Mouse (Mus musculus) heart, embryonic 16.5 days (tissue): ENCODE measurements around the gene Coro2a. TPM values are rescaled to one million over a fixed set of nuclear protein-coding genes. Genes with fewer than 3 reads are reported as not detected.
A peak's percentile ranks its signal among the peaks of the same experiment; 100 is the strongest.

Experiments
- ATAC-seq: fragments of 200-750 bp; cut with Nextera tagmentation; replicated peaks from 2 replicates; pipeline ENCODE4 v1.8.0; 2017; ENCODE audit warnings: moderate number of reproducible peaks; ENCODE audit not compliant: insufficient read depth, low FRiP score; ENCODE audit errors: extremely low read depth
- H3K27ac ChIP-seq: fragments of 300-500 bp; sonication (generic); 2 replicates; pipeline ENCODE4 v1.5.1; 2014; ENCODE audit warnings: mild to moderate bottlenecking, low read length, control low read depth, moderate library complexity
- H3K27me3 ChIP-seq: fragments of 300-500 bp; sonication (generic); 2 replicates; pipeline ENCODE4 v1.6.1; 2014; ENCODE audit warnings: low read length, mixed read lengths; ENCODE audit not compliant: control insufficient read depth, insufficient read depth
- H3K36me3 ChIP-seq: fragments of 300-500 bp; sonication (generic); 2 replicates; pipeline ENCODE4 v1.6.1; 2014; ENCODE audit not compliant: control insufficient read depth, insufficient read depth
- H3K4me1 ChIP-seq: fragments of 300-500 bp; sonication (generic); 2 replicates; pipeline ENCODE4 v1.6.1; 2014; ENCODE audit warnings: low read length, mixed read lengths; ENCODE audit not compliant: control insufficient read depth, insufficient read depth
- H3K4me2 ChIP-seq: fragments of 300-500 bp; sonication (generic); 2 replicates; pipeline ENCODE4 v1.6.1; 2014; ENCODE audit warnings: low read depth, mild to moderate bottlenecking, control low read depth, low read length
- H3K4me3 ChIP-seq: fragments of 300-500 bp; sonication (generic); 2 replicates; pipeline ENCODE4 v1.5.1; 2014; ENCODE audit warnings: mild to moderate bottlenecking, control low read depth, low read length
- H3K9ac ChIP-seq: fragments of 300-500 bp; sonication (generic); 2 replicates; pipeline ENCODE4 v1.6.1; 2014; ENCODE audit warnings: low read length, control low read depth
- H3K9me3 ChIP-seq: fragments of 300-500 bp; sonication (generic); replicated peaks from 2 replicates; pipeline ENCODE4 v1.6.1; 2016; ENCODE audit warnings: low read length; ENCODE audit not compliant: control insufficient read depth
- WGBS: fragments of 180-500 bp; shearing (Covaris S2); extraction: QIAGEN DNeasy Blood & Tissue Kit; methylation state at CpG from one replicate; pipeline ENCODE4 v1.1.7; 2014; 5-methylcytosine and 5-hydroxymethylcytosine counted together
- polyA plus RNA-seq: library from polyadenylated mRNA; unstranded; fragments of >200 nt; fragmentation: Nextera tagmentation; extraction: Ambion mirVana; gene quantifications from 2 replicates; pipeline ENCODE4 v1.2.1, GENCODE M21; 2015

The Coro2a gene
- polyA plus RNA-seq, 1 experiment from 2014 or later = 7.1 TPM

DNA sequence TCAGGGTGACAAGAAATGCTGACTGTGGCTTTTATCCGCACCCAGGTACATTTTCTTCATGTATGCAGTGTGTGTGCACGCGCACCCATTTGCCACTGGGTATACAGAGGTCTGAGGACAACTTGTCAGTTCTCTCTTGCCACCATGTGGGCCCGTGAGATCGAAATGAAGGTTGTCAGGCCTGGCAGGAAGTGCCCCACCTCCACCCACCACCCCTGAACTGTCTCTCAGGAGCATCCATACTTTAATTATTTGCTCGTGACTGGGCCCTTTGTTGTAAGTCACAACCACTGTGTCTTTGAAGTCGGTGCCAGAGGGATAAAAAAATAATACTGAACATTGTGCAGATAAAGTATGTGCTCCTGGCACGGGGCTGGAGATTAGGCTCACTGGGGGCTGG lies 51.6 kb downstream of the Coro2a start:
- no peak overlapping the region for H3K27ac ChIP-seq
- H3K9me3 ChIP-seq = 0 out of 2 replicates have a peak, but pooled peaks cover 3% of the 10 kb centered on the region
- peaks cover 7% of the 10 kb centered on the region; the same call in 1 of the 2 replicates for H3K4me1 ChIP-seq
- no peak overlapping the region for H3K9ac ChIP-seq
- peaks cover 4% of the 10 kb centered on the region; the same call in 1 of the 2 replicates for H3K27me3 ChIP-seq
- 54% methylated on average over 8 of the region's 8 CpGs for WGBS
- no peak overlapping the region for H3K4me2 ChIP-seq
- H3K4me3 ChIP-seq = no peak overlapping the region
- H3K36me3 ChIP-seq = no peaks in the 10 kb centered on the region
- ATAC-seq = no peak

DNA sequence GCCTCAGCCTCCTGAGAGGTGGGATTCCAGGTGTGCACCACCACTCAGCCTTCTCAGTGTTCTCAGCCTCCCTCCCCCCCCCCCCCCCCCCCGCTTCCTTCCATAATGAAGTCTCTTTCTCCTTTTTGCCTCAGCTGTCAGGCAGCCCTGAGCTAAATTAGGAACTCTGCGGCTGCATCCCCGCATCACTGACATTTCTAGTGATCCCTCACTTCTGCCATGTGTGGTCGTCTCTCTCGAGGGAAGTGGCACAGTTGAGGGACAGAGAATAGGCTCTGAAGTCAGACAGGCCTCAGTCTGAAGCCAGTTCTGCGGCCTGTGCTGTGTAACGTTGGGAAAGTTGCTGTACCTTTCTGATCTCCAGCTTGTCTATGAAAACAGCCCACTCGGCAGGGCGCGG lies 52.0 kb downstream of the Coro2a start:
- WGBS = 65% methylated on average over 9 of the region's 10 CpGs
- no peak overlapping the region for H3K4me3 ChIP-seq
- no peak overlapping the region for H3K9ac ChIP-seq
- H3K9me3 ChIP-seq = 0 out of 2 replicates have a peak, but pooled peaks cover 3% of the 10 kb centered on the region
- peaks cover 7% of the 10 kb centered on the region; the same call in 1 of the 2 replicates for H3K4me1 ChIP-seq
- no peak overlapping the region for H3K27ac ChIP-seq
- peaks cover 7% of the 10 kb centered on the region; the same call in 1 of the 2 replicates for H3K27me3 ChIP-seq
- H3K36me3 ChIP-seq = no peaks in the 10 kb centered on the region
- ATAC-seq = no peak
- H3K4me2 ChIP-seq = no peak overlapping the region

DNA sequence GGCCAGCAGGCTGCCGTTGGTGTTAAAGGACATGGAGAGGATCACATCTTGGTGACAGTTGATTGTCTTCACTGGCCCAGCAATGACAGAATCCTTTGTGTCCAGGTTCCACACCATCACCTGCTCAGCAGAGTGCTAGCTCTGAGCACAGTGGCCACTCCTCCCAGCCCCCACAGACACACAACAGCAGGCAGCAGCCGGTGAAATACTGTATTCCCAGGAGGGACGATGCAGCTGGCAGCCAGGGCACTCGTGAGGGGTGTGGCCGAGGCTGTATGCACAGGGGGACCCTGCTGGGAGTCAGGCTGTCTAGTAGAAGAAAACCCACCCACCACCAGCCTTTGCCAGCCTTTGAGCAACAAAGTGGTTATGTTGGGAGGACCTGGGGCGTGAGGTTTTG lies 55.3 kb downstream of the Coro2a start:
- Histone ChIP-seq H3K4me2 (no peak overlapping the region), H3K27me3 (peaks cover 10% of the 10 kb centered on the region; the same call in 1 of the 2 replicates), H3K9ac (no peak overlapping the region), H3K9me3 (no peaks in the 10 kb centered on the region), H3K36me3 (no peaks in the 10 kb centered on the region), H3K4me1 (0 out of 2 replicates have a peak, but pooled peaks cover 2% of the 10 kb centered on the region), H3K27ac (no peak overlapping the region), H3K4me3 (no peak overlapping the region)
- WGBS = 47% methylated on average over 6 of the region's 6 CpGs
- ATAC-seq = no peak

DNA sequence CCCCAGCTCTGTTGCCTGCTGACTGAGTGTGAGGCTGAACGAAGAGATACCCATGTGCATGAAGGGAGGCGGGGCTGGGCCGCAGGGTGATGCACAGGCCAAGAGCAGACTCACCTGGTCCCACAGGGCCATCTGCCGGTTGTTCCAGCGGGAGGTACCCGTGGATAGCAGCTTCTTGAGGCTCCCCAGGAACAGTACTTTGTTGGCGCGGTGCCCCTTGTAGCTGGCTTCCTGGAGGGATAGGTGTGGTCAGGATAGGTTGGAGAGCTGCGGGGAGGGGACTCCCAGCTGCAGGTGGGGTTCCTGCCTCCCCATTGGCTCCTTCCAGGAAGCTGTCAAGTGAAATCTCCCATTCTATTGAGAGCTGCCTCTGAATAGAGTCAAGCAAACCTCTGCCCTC lies 56.5 kb downstream of the Coro2a start:
- Histone ChIP-seq H3K4me1 (0 out of 2 replicates have a peak, but pooled peaks cover under 1% of the 10 kb centered on the region), H3K4me2 (no peak overlapping the region), H3K9ac (no peak overlapping the region), H3K4me3 (no peak overlapping the region), H3K27me3 (peaks cover 10% of the 10 kb centered on the region; the same call in 1 of the 2 replicates), H3K36me3 (no peaks in the 10 kb centered on the region), H3K27ac (no peak overlapping the region), H3K9me3 (no peaks in the 10 kb centered on the region)
- no peak for ATAC-seq
- WGBS = 20% methylated on average over 9 of the region's 9 CpGs

DNA sequence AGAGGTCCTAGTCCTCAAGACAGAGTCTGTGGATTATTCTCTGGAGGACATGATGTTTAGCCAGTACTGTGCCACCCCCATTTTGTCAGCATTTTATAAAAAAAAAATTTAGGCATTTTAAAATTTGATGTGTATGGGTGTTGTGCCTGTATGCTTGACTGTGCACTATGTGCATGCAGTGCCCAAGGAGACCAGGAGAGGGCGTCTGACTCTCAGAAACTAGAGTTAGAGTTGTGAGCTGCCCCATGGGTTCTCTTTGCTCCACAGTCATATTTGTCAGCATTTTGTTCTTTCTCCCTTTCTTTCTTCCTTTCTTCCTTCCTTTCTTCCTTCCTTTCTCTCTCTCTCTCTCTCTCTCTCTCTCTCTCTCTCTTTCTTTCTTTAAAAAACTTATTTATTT lies 57.7 kb downstream of the Coro2a start:
- H3K27me3 ChIP-seq = peaks cover 18% of the 10 kb centered on the region
- H3K9me3 ChIP-seq = no peaks in the 10 kb centered on the region
- no peaks in the 10 kb centered on the region for H3K36me3 ChIP-seq
- no peak overlapping the region for H3K27ac ChIP-seq
- H3K9ac ChIP-seq = no peak overlapping the region
- no peaks in the 10 kb centered on the region for H3K4me1 ChIP-seq
- H3K4me2 ChIP-seq = no peak overlapping the region
- H3K4me3 ChIP-seq = no peak overlapping the region
- 41% methylated on average over 1 of the region's 1 CpGs for WGBS
- no peak for ATAC-seq

DNA sequence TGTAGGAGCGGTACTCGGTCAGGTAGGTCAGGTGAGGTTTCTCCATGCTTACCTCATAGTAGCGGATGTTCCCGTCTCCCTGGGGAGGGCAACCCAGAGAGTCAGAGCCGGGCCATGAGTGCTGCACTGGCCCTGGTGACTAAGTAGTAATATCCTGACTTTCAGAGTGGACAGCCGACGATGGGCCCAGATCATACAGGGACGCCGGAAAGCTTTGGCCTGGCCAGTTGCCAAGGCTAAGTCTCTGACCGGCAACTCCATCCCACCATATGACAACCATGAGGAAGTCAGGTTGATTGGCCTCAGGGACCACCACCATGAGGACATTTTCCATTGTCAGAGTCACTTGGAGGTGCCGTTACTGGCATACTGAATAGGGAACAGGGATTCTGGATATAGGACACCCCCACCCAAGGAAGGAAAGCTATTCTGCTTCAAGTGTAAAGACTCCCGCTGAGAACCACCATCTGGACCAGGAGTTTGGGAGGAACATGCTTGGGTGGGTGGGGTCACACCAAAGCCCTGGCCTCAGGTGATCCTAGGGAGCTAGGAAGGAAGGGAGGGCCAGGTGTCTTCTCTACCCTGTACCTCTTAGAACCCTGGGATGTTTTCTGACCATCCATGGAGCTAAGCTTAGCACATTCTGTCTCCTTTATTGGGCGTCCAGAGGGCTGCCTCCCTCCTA lies 58.5 kb downstream of the Coro2a start:
- H3K27me3 ChIP-seq = peaks cover 18% of the 10 kb centered on the region
- WGBS = 84% methylated on average over 13 of the region's 13 CpGs
- no peaks in the 10 kb centered on the region for H3K4me1 ChIP-seq
- no peaks in the 10 kb centered on the region for H3K36me3 ChIP-seq
- H3K27ac ChIP-seq = no peak overlapping the region
- no peaks in the 10 kb centered on the region for H3K9me3 ChIP-seq
- no peak overlapping the region for H3K4me2 ChIP-seq
- H3K9ac ChIP-seq = no peak overlapping the region
- ATAC-seq = no peak
- no peak overlapping the region for H3K4me3 ChIP-seq

DNA sequence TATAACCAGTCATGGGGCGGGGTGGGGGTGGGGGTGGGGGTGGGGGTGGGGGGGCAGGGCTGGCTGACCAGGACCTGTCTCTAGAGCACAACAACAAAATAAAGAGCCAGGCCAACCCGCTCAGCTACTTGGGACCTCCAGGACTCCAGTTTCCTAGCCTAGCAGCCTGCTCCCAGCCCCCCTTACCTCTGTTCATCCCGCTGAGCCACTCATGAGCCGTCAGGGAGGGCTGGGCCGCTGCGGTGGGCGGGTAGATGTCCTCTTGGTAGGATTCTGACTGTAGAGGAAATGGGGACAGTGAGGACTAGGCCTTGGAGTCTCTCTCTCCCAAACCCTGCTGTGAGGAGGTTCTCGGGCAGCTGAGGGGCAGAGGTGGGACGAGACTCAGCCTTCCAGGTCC lies 60.3 kb downstream of the Coro2a start:
- WGBS = 49% methylated on average over 9 of the region's 9 CpGs
- no peaks in the 10 kb centered on the region for H3K36me3 ChIP-seq

DNA sequence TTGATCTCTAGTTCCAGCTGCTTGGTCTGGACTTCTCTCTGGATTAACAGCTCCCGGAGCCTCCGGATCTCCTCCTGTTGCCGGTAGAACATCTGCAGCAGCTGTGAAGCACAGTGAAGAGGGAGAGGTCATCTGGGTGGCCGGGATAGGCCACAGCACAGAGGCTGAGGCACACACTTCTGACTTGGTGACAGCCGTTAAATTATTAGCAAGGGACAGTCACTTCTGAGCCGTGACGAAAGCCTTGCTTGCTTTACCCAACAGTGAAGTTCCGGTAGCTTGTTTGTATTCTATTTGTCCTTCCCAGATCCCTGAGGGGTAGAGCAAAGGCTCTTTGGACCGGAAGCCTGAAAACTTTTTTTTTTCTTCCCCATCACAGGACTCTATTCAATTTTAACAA lies 62.8 kb downstream of the Coro2a start:
- 51% methylated on average over 9 of the region's 9 CpGs for WGBS
- ATAC-seq = no peak
- Histone ChIP-seq H3K4me2 (no peak overlapping the region), H3K36me3 (no peaks in the 10 kb centered on the region), H3K9ac (no peak overlapping the region), H3K27ac (no peak overlapping the region), H3K4me1 (peaks cover 6% of the 10 kb centered on the region; the same call in 1 of the 2 replicates), H3K27me3 (peaks cover 53% of the 10 kb centered on the region), H3K4me3 (no peak overlapping the region), H3K9me3 (no peaks in the 10 kb centered on the region)

More for the DNA sequence above, 60.3 kb downstream of the Coro2a start:
- ATAC-seq = no peak
- H3K4me1 ChIP-seq = no peaks in the 10 kb centered on the region
- no peak overlapping the region for H3K9ac ChIP-seq
- H3K27ac ChIP-seq = no peak overlapping the region
- no peak overlapping the region for H3K4me2 ChIP-seq
- H3K27me3 ChIP-seq = peaks cover 33% of the 10 kb centered on the region
- no peak overlapping the region for H3K4me3 ChIP-seq
- no peaks in the 10 kb centered on the region for H3K9me3 ChIP-seq

DNA sequence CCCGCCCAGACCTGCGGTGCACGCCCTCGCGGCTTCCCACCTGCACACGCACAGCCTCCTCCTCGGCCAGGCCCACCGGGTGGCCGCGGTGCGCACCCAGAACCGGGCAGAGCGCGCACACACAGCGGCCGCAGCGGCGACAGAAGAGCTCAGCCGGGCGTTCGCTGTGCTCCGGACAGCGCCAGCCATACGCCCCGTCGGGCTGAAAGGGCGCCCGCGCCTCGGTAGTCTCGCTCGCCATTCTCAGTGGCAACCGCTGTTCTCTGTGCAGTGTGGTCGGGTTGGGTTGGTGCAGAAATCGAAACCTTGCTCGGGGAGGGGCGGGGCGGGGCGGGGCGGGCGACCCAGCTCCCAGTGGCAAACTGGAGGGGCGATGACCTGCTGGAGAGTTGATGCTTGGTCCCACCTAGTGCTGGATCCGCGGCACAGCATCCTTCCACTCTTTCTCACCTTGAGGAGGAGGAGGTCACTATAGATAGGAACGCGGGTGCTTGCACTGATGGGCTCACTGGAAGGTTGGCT lies 66.1 kb downstream of the Coro2a start, which contains the start of gene Trim14:
Trim14 (minus strand) TSS at position 302 of the 522 bp plus-strand sequence.
- Histone ChIP-seq H3K9ac (peak within 1 kb of the TSS; percentile 69), H3K4me2 (peak within 1 kb of the TSS; percentile 73), H3K4me3 (peak within 1 kb of the TSS; percentile 72), H3K27ac (0 out of 2 replicates have a peak within 1 kb of the TSS, but pooled peaks have one; percentile 2), H3K4me1 (peaks cover 8% of the 10 kb centered on the region; the same call in 1 of the 2 replicates), H3K9me3 (no peaks in the 10 kb centered on the region), H3K36me3 (no peaks in the 10 kb centered on the region), H3K27me3 (peaks cover 63% of the 10 kb centered on the region)
- under 1% methylated on average over 46 of the region's 46 CpGs for WGBS
- ATAC-seq = peak; percentile 68
